Mouse (Mus musculus) limb, embryonic 12.5 days (tissue): ENCODE results near the gene Cenps. TPM values are rescaled to one million over a fixed set of nuclear protein-coding genes. Genes with fewer than 3 reads are reported as not detected.
"Not testable (repeated sequence)": the region's sequence is repeated elsewhere in the genome, so short reads cannot be mapped to it uniquely, and the experiment has no call there.

ENCODE experiments used
- ATAC-seq: fragments of 200-750 bp; cut with Nextera tagmentation; 2 replicates; pipeline ENCODE4 v1.8.0; 2017; ENCODE audit warnings: low read depth, moderate TSS enrichment; ENCODE audit not compliant: insufficient number of reproducible peaks, insufficient read depth, low FRiP score, low TSS enrichment
- H3K27ac ChIP-seq: fragments of 300-500 bp; sonication (generic); 2 replicates; pipeline ENCODE4 v1.5.1; 2016; ENCODE audit warnings: mild to moderate bottlenecking, moderate library complexity
- H3K27me3 ChIP-seq: fragments of 300-500 bp; sonication (generic); 2 replicates; pipeline ENCODE4 v1.6.1; 2016; ENCODE audit warnings: mild to moderate bottlenecking, moderate library complexity
- H3K36me3 ChIP-seq: fragments of 300-500 bp; sonication (generic); 2 replicates; pipeline ENCODE4 v1.6.1; 2016; ENCODE audit warnings: mild to moderate bottlenecking, moderate library complexity
- H3K4me1 ChIP-seq: fragments of 300-500 bp; sonication (generic); replicated peaks from 2 replicates; pipeline ENCODE4 v1.6.1; 2016
- H3K4me2 ChIP-seq: fragments of 300-500 bp; sonication (generic); 2 replicates; pipeline ENCODE4 v1.6.1; 2016; ENCODE audit warnings: mild to moderate bottlenecking, moderate library complexity
- H3K4me3 ChIP-seq: fragments of 300-500 bp; sonication (generic); replicated peaks from 2 replicates; pipeline ENCODE4 v1.5.1; 2016; ENCODE audit warnings: mild to moderate bottlenecking
- H3K9ac ChIP-seq: fragments of 300-500 bp; sonication (generic); replicated peaks from 2 replicates; pipeline ENCODE4 v1.6.1; 2016; ENCODE audit warnings: mild to moderate bottlenecking, moderate library complexity
- H3K9me3 ChIP-seq: fragments of 300-500 bp; sonication (generic); 2 replicates; pipeline ENCODE4 v1.6.1; 2016; ENCODE audit warnings: mild to moderate bottlenecking, moderate library complexity
- WGBS: fragments of 180-500 bp; shearing (Covaris S2); methylation state at CpG from one replicate; pipeline ENCODE4 v1.1.7; 2016; 5-methylcytosine and 5-hydroxymethylcytosine counted together
- polyA plus RNA-seq: library from polyadenylated mRNA; unstranded; fragments of >200 nt; fragmentation: Nextera tagmentation; extraction: Ambion mirVana; gene quantifications from 2 replicates; pipeline ENCODE4 v1.2.1, GENCODE M21; 2016

Cenps gene
- polyA plus RNA-seq, 1 experiment from 2014 or later, result 46.9 TPM

DNA sequence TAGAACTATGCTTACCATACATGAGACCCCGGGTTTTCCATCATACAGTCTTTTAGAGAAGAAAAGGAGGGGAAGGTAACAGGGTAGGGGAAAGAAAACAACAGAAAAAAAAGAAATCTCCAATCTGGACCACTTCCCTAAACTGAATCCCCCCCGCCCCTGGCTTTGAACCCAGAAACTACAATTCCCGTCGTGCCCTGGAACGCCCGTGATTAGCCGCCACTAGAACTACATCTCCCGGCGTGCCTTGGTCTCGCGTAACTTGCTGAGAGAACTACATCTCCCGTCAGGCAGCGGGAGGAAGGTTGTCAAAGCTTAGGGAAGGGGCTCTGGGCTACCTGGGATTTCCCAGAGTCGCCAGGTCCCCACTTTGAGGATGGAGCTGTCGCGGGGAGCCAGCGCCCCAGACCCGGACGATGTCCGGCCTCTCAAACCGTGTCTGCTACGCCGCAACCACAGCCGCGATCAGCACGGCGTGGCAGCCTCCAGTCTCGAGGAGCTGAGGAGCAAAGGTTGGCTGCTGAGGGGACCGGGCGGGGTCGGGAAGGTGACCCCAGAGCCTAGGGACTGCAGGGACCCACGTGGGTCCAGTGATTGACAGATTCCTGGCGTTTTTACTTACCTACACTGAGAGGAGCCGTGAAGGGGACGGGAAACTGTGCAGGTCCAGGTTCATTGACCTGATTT, 33.4 kb downstream of the Cenps start, which contains the start of gene Dffa:
Gene Dffa, plus strand, starts transcription at position 272 of the 687 bp plus-strand sequence.
- 1% methylated on average over 35 of the region's 35 CpGs for whole genome bisulfite sequencing
- H3K4me2 ChIP-seq, result peak within 1 kb of the TSS; percentile 89
- H3K4me3 ChIP-seq, result peak within 1 kb of the TSS; percentile 76
- no peaks in the 10 kb centered on the region for H3K9me3 ChIP-seq
- peaks cover 26% of the 10 kb centered on the region for H3K36me3 ChIP-seq
- ATAC-seq, result peak; percentile 78
- no peaks in the 10 kb centered on the region for H3K27me3 ChIP-seq
- peaks cover 7% of the 10 kb centered on the region for H3K4me1 ChIP-seq
- H3K9ac ChIP-seq, result peak within 1 kb of the TSS; percentile 79
- no peak within 1 kb of the TSS for H3K27ac ChIP-seq

DNA sequence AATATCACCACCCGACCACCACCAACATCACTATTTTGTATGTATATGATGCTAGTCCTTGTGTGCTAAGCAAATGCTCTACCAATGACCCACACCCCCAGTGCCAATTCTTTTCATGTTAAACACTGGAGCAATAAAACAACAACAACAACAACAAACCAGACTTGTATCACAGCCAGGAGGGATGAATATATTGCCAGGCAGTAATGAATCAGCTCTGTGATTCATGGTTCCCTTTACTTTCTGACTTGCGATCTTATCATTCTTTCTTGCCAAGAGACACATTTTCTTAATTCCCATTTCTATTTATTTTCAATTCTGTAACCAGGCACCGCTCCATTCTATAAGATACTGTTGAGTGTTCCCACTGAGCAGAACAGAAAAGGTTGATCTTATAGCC, 36.0 kb downstream of the Cenps start:
- Histone ChIP-seq H3K4me1 (peaks cover 19% of the 10 kb centered on the region), H3K4me3 (no peak overlapping the region), H3K4me2 (no peak overlapping the region), H3K9me3 (no peaks in the 10 kb centered on the region), H3K9ac (no peak overlapping the region), H3K36me3 (peaks cover 4% of the 10 kb centered on the region; the same call in 1 of the 2 replicates), H3K27ac (no peak overlapping the region), H3K27me3 (no peaks in the 10 kb centered on the region)
- WGBS, result 85% methylated on average over 3 of the region's 3 CpGs
- no peak for ATAC-seq

DNA sequence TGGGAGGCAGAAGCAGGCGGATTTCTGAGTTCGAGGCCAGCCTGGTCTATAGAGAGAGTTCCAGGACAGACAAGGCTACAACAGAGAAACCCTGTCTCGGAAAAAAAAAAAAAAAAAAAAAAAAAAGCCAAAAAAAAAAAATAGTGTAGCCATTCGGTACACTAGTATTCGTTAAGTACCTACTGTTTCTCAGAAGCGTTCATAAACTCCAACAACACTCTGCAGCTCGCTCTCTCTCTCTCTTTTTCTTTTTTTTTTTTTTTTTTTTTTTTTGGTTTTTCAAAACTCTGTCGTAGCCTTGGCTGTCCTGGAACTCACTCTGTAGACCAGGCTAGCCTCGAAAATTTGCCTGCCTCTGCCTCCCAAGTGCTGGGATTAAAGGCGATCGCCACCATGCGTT, 37.0 kb downstream of the Cenps start:
- H3K27ac ChIP-seq, H3K4me2 ChIP-seq, H3K36me3 ChIP-seq, ATAC-seq, H3K9ac ChIP-seq, H3K9me3 ChIP-seq, H3K4me3 ChIP-seq, H3K27me3 ChIP-seq: not testable (repeated sequence)
- 84% methylated on average over 12 of the region's 12 CpGs for WGBS
- H3K4me1 ChIP-seq, result peaks cover 19% of the 10 kb centered on the region

GRCm38 (mm10) chr4:149099369-149100017, 37.9 kb downstream of the Cenps start, which contains the start of gene Pex14:
TSS of gene Pex14 (minus strand) at chr4:149099876.
- Histone ChIP-seq H3K4me3 (peak within 1 kb of the TSS; percentile 99), H3K9me3 (no peaks in the 10 kb centered on the region), H3K27me3 (no peaks in the 10 kb centered on the region), H3K27ac (peak within 1 kb of the TSS; percentile 73; the same call in 1 of the 2 replicates), H3K4me2 (peak within 1 kb of the TSS; percentile 91), H3K9ac (peak within 1 kb of the TSS; percentile 95), H3K4me1 (peaks cover 13% of the 10 kb centered on the region), H3K36me3 (no peaks in the 10 kb centered on the region)
- under 1% methylated on average over 50 of the region's 50 CpGs for WGBS
- ATAC-seq, result peak; percentile 60

GRCm38 (mm10) chr4:149098571-149098970, 38.9 kb downstream of the Cenps start:
- H3K36me3 ChIP-seq, result peaks cover 6% of the 10 kb centered on the region
- peak overlapping the region; percentile 95 for H3K9ac ChIP-seq
- no peaks in the 10 kb centered on the region for H3K9me3 ChIP-seq
- 18% methylated on average over 11 of the region's 11 CpGs for WGBS
- peaks cover 12% of the 10 kb centered on the region for H3K4me1 ChIP-seq
- no peak for ATAC-seq
- peak overlapping the region; percentile 99 for H3K4me3 ChIP-seq
- peak overlapping the region; percentile 73; the same call in 1 of the 2 replicates for H3K27ac ChIP-seq
- H3K4me2 ChIP-seq, result peak overlapping the region; percentile 91
- H3K27me3 ChIP-seq, result no peaks in the 10 kb centered on the region

- no peaks in the 10 kb centered on the region for H3K9me3 ChIP-seq
- H3K4me1 ChIP-seq, result peaks cover 12% of the 10 kb centered on the region
- no peak overlapping the region for H3K9ac ChIP-seq
- ATAC-seq, result no peak
- peak overlapping the region; percentile 91 for H3K4me2 ChIP-seq
- no peaks in the 10 kb centered on the region for H3K27me3 ChIP-seq
- H3K4me3 ChIP-seq, result peak overlapping the region; percentile 99
- no peak overlapping the region for H3K27ac ChIP-seq
- WGBS, result 86% methylated on average over 3 of the region's 3 CpGs
- H3K36me3 ChIP-seq, result peaks cover 10% of the 10 kb centered on the region
Observed at GRCm38 (mm10) chr4:149097956-149098355, 39.5 kb downstream of the Cenps start.

DNA sequence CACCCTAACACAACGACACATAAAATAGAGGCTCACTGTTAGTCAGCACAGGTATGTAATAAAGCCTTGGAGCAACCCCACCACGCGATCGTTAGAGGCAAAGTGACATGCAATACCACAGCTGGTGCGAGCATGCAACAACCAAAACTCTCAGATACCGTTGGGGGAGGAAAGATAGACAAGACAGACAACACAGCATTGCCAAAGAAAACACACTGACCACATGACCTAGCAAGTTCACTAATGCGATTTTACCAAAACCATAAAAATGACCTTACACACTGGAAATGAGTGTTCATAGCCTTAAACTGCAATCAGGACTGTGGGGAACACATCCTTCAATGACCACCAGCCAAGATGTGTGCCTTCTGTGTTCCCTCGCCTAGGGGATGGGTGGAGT, 46.1 kb downstream of the Cenps start:
- H3K4me3 ChIP-seq, result no peak overlapping the region
- peaks cover 26% of the 10 kb centered on the region for H3K36me3 ChIP-seq
- WGBS, result 82% methylated on average over 8 of the region's 8 CpGs
- no peaks in the 10 kb centered on the region for H3K27me3 ChIP-seq
- no peak overlapping the region for H3K27ac ChIP-seq
- ATAC-seq, result no peak
- no peaks in the 10 kb centered on the region for H3K9me3 ChIP-seq
- H3K9ac ChIP-seq, result no peak overlapping the region
- H3K4me1 ChIP-seq, result no peaks in the 10 kb centered on the region
- no peak overlapping the region for H3K4me2 ChIP-seq

DNA sequence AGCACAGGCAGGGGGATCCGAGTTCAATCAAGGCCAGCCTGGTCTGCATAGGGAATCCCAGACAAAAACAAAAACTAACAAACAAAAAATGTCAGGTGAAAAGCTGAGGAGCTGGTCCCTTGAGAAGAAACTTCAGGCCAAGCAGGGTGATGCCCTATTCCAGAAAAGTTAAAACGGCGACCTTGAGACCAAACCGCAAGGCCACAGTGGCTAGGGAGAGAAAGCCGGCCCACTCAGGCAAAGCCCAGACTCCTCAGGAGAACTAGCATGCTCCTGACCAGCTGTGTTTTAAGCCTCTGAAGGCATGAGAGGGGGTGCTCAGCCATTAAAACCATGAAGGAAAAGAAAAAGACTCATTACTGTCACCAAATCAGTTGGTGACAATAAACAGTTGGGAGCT, 52.0 kb downstream of the Cenps start:
- WGBS, result 76% methylated on average over 5 of the region's 5 CpGs
- ATAC-seq, result no peak
- peaks cover 9% of the 10 kb centered on the region for H3K4me1 ChIP-seq
- H3K27ac ChIP-seq, result no peak overlapping the region
- no peaks in the 10 kb centered on the region for H3K27me3 ChIP-seq
- no peaks in the 10 kb centered on the region for H3K9me3 ChIP-seq
- no peak overlapping the region for H3K4me2 ChIP-seq
- no peak overlapping the region for H3K9ac ChIP-seq
- no peak overlapping the region for H3K4me3 ChIP-seq
- peaks cover 10% of the 10 kb centered on the region; the same call in 1 of the 2 replicates for H3K36me3 ChIP-seq

- Histone ChIP-seq H3K4me3 (no peak overlapping the region), H3K4me1 (peaks cover 9% of the 10 kb centered on the region), H3K36me3 (peaks cover 13% of the 10 kb centered on the region; the same call in 1 of the 2 replicates), H3K27ac (no peak overlapping the region), H3K9ac (no peak overlapping the region), H3K27me3 (no peaks in the 10 kb centered on the region), H3K9me3 (no peaks in the 10 kb centered on the region), H3K4me2 (no peak overlapping the region)
- WGBS, result 80% methylated on average over 17 of the region's 17 CpGs
- ATAC-seq, result no peak
Observed at GRCm38 (mm10) chr4:149081528-149081927, 55.9 kb downstream of the Cenps start.

DNA sequence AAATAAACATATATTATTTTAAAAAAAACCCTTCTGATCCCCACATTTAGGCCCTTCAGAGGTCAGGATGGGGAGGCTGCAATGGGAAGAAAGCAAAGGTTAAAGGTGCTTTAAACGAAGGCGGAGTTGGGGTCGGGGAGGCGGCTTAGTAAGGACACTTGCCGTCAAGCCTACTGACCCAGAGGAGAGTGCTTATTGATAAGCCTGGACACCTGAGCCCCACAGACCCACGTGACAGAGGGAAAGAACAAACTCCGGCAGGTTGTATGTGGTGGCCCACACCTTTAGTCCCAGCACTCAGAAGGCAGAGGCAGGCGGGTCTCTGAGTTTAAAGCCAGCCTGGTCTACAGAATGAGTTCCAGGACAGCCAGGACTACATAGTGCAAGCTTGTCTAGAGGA, 57.3 kb downstream of the Cenps start:
- 92% methylated on average over 8 of the region's 8 CpGs for WGBS
- H3K27me3 ChIP-seq, result no peaks in the 10 kb centered on the region
- H3K4me1 ChIP-seq, result peaks cover 6% of the 10 kb centered on the region
- H3K9me3 ChIP-seq, result no peaks in the 10 kb centered on the region
- H3K4me2 ChIP-seq, result no peak overlapping the region
- no peak overlapping the region for H3K4me3 ChIP-seq
- ATAC-seq, result no peak
- H3K9ac ChIP-seq, result no peak overlapping the region
- no peak overlapping the region for H3K27ac ChIP-seq
- H3K36me3 ChIP-seq, result peaks cover 19% of the 10 kb centered on the region

GRCm38 (mm10) chr4:149079629-149080028, 57.8 kb downstream of the Cenps start:
- ATAC-seq, result no peak
- Histone ChIP-seq H3K27me3 (no peaks in the 10 kb centered on the region), H3K36me3 (peaks cover 23% of the 10 kb centered on the region), H3K27ac (no peak overlapping the region), H3K9ac (no peak overlapping the region), H3K4me1 (peaks cover 6% of the 10 kb centered on the region), H3K9me3 (no peaks in the 10 kb centered on the region), H3K4me3 (no peak overlapping the region), H3K4me2 (no peak overlapping the region)
- WGBS, result 84% methylated on average over 6 of the region's 6 CpGs
